Mouse (Mus musculus): ENCODE results near the gene Pex7. TPM values are rescaled to one million over a fixed set of nuclear protein-coding genes. Genes with fewer than 3 reads are reported as not detected.

The Pex7 gene
- total and polyA plus RNA-seq, 3 experiments = 15.8 to 22.1 TPM; not detected in 1

DNA sequence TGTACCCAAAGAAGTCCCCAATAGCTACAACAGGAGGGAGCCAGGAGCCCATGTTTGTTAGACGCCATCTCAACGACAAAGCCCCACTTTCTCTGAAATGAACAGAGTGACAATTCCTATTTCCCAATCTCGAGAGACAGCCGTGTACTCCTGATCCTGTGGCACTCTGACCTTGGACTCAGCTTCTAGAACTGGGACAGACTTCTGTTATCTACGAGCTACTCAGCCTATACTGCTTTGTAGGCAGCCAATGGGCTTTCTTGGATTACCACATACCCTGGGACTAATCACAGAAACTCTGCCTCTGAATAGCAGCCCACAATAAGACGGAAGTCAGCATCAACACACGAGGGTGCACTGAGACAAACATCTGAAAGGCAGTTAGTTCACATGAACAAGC lies 5.5 kb downstream of the Pex7 start:
- no peaks in the 10 kb centered on the region for H3K79me2 ChIP-seq (ENCODE audit: control insufficient read depth, insufficient read depth, low read length, poor library complexity)
- no peaks in the 10 kb centered on the region for H3K9me3 ChIP-seq (replicated peaks; ENCODE audit: insufficient read depth, low read length)
- H3K27me3 ChIP-seq (ENCODE audit: control insufficient read depth in 1 of 2, insufficient read depth in 2 of 2, low read length in 2 of 2) = no peaks in the 10 kb centered on the region
- no peak for DNase-seq (ENCODE audit: low read depth, low spot score)
- H3K4me3 ChIP-seq (ENCODE audit: control insufficient read depth in 1 of 2, insufficient read depth in 1 of 2, low read depth in 2 of 2, low read length in 2 of 2) = no peak overlapping the region
- TF ChIP-seq SMC3 (IDR thresholded peaks at IDR 0.05; ENCODE audit: low read depth, low read length) (no peak), TBP (IDR thresholded peaks at IDR 0.05; ENCODE audit: low read depth, low read length) (no peak), ETS1 (IDR thresholded peaks at IDR 0.05; ENCODE audit: low read depth, low read length) (no peak), MAFK (IDR thresholded peaks at IDR 0.05; ENCODE audit: borderline replicate concordance, low read depth, low read length) (no peak), TCF12 (IDR thresholded peaks at IDR 0.05; ENCODE audit: low read depth, low read length) (no peak), UBTF (IDR thresholded peaks at IDR 0.05; ENCODE audit: borderline replicate concordance, insufficient read depth, low read depth, low read length) (no peak), MAX (IDR thresholded peaks at IDR 0.05; ENCODE audit: low read length) (no peak), MEF2A (IDR thresholded peaks at IDR 0.05; ENCODE audit: extremely low read depth, insufficient replicate concordance, low read depth, low read length, poor library complexity, severe bottlenecking) (no peak), NRF1 (IDR thresholded peaks at IDR 0.05; ENCODE audit: insufficient read depth, low read depth, low read length, poor library complexity, severe bottlenecking) (no peak), ELF1 (IDR thresholded peaks at IDR 0.05; ENCODE audit: low read depth, low read length) (no peak), POLR2AphosphoS5 (IDR thresholded peaks at IDR 0.05; ENCODE audit: borderline replicate concordance, low read depth, low read length) (no peak), TAL1 (IDR thresholded peaks at IDR 0.05; ENCODE audit: low read length) (no peak), GATA1 (IDR thresholded peaks at IDR 0.05; ENCODE audit: low read depth, low read length) (no peak)
- H3K27ac ChIP-seq (ENCODE audit: control insufficient read depth, low read depth, low read length) = no peak overlapping the region
- H3K4me1 ChIP-seq (ENCODE audit: control insufficient read depth in 1 of 2, insufficient read depth in 2 of 2, low read length in 2 of 2) = no peaks in the 10 kb centered on the region
- peaks cover 0 to 3% of the 10 kb centered on the region in 2 experiments; a peak in 2 of 4 replicates for H3K36me3 ChIP-seq (ENCODE audit: control insufficient read depth in 1 of 2, insufficient read depth in 2 of 2, low read length in 2 of 2)
- H3K9ac ChIP-seq (ENCODE audit: control insufficient read depth, low read depth, low read length, poor library complexity, severe bottlenecking) = no peak overlapping the region

DNA sequence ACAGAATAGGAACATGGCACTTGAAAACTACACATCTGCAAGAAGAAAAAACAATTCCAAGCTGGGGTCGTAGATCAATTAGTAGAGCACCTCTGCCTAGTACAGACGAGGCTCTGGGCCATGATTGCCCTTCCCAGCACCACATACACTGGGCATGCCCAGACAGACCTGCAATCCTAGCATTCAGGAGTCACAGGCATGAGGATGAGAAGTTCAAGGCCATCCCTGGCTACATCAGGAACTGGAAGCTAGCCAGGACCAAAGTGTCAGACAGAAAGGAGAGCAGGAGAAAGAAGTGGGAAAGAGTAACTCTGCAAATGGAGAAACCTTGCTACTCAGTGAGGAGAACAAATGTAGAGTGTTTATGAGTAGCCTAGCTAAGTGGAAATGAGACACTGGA lies 7.3 kb downstream of the Pex7 start:
- TF ChIP-seq MAZ (IDR thresholded peaks at IDR 0.05; ENCODE audit: low read depth, low read length) = no peak
- TF ChIP-seq UBTF (IDR thresholded peaks at IDR 0.05; ENCODE audit: borderline replicate concordance, insufficient read depth, low read depth, low read length) = no peak
- no peak for TF ChIP-seq HCFC1 (IDR thresholded peaks at IDR 0.05; ENCODE audit: low read depth, low read length)
- TF ChIP-seq GATA1 (IDR thresholded peaks at IDR 0.05; ENCODE audit: low read depth, low read length) = no peak
- TF ChIP-seq CHD2 (IDR thresholded peaks at IDR 0.05; ENCODE audit: low read length) = no peak
- no peak for TF ChIP-seq E2F4 (IDR thresholded peaks at IDR 0.05; ENCODE audit: borderline replicate concordance, low read depth, low read length)
- TF ChIP-seq MAX (IDR thresholded peaks at IDR 0.05; ENCODE audit: low read length) = no peak
- no peak for TF ChIP-seq ETS1 (IDR thresholded peaks at IDR 0.05; ENCODE audit: low read depth, low read length)
- TF ChIP-seq MYC (IDR thresholded peaks at IDR 0.05; ENCODE audit: low read depth, low read length) = no peak
- TF ChIP-seq SIN3A (IDR thresholded peaks at IDR 0.05; ENCODE audit: low read length) = no peak
- no peak for TF ChIP-seq JUND (IDR thresholded peaks at IDR 0.05; ENCODE audit: low read depth, low read length)
- no peak for TF ChIP-seq NRF1 (IDR thresholded peaks at IDR 0.05; ENCODE audit: insufficient read depth, low read depth, low read length, poor library complexity, severe bottlenecking)
- TF ChIP-seq BHLHE40 (IDR thresholded peaks at IDR 0.05; ENCODE audit: borderline replicate concordance, low read depth, low read length) = no peak
- no peak for TF ChIP-seq KAT2A (conservative IDR thresholded peaks at IDR 0.05; ENCODE audit: low read depth, low read length)
- Histone ChIP-seq H3K27ac (ENCODE audit: control insufficient read depth, low read depth, low read length) (no peak overlapping the region), H3K36me3 (ENCODE audit: control insufficient read depth in 1 of 2, insufficient read depth in 2 of 2, low read length in 2 of 2) (no peaks in the 10 kb centered on the region), H3K9me3 (replicated peaks; ENCODE audit: insufficient read depth, low read length) (no peaks in the 10 kb centered on the region), H3K79me2 (ENCODE audit: control insufficient read depth, insufficient read depth, low read length, poor library complexity) (no peaks in the 10 kb centered on the region), H3K4me1 (ENCODE audit: control insufficient read depth in 1 of 2, insufficient read depth in 2 of 2, low read length in 2 of 2) (no peaks in the 10 kb centered on the region), H3K4me3 (ENCODE audit: control insufficient read depth in 1 of 2, insufficient read depth in 1 of 2, low read depth in 2 of 2, low read length in 2 of 2) (no peak overlapping the region), H3K27me3 (ENCODE audit: control insufficient read depth in 1 of 2, insufficient read depth in 2 of 2, low read length in 2 of 2) (no peaks in the 10 kb centered on the region), H3K9ac (ENCODE audit: control insufficient read depth, low read depth, low read length, poor library complexity, severe bottlenecking) (no peak overlapping the region)
- DNase-seq (ENCODE audit: low read depth, low spot score) = no peak
